Mouse (Mus musculus): ENCODE data around the gene Gm37240.

DNA sequence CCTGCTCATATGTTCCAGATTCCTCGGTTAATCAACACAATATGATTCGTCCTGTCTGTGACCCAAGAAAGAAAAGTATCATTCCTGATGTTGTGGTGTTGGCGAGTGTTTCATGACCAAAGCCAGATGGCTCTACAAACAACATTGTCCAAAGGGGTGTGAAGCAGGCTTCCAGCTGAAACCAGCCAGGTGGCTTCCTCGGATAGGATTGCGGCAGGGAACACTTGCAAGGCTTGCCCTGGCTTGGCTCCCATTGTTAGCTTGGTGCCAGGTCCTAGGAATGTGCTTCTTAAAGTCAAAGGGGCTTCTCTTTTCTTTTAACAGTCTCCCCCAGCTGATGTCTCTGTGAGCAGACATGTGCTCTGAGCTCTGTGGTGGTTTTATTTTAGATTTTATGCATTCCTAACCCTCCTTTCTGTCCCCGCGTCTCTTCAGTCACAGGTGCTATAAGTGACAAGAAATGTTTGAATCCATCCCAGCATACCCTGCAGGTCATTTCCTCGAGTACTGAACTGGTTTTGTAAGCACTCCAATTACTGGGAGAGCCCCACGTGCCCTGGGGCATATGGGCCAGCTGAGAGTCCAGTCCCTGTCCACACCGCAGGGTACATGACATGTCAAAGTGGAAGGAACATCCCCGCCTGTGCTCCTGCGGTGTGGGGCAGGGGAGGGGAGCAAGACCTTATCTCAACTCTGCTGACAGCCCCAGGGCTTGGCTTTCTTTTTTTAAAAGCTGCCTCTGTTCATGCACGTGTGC is 509.2 kb downstream of the Gm37240 start:
- no peak for TF ChIP-seq POLR2A (IDR thresholded peaks at IDR 0.05; ENCODE audit: borderline replicate concordance, insufficient read depth, low read length)
- TF ChIP-seq CTCF (IDR thresholded peaks at IDR 0.05; ENCODE audit: borderline replicate concordance, insufficient read depth, low read depth, low read length): no peak
